Mouse (Mus musculus) hindbrain, postnatal 0 days (tissue): ENCODE results near the gene Src. TPM values are rescaled to one million over a fixed set of nuclear protein-coding genes. Genes with fewer than 3 reads are reported as not detected.
A peak's percentile ranks its signal among the peaks of the same experiment; 100 is the strongest.

Experiments
- ATAC-seq: fragments of 200-750 bp; cut with Nextera tagmentation; 2 replicates; pipeline ENCODE4 v1.8.0; 2017; ENCODE audit warnings: mild to moderate bottlenecking, moderate TSS enrichment, moderate library complexity
- DNase-seq: peaks from one replicate; pipeline ENCODE4 v3.0.0-alpha.2; 2015; ENCODE audit warnings: low spot score
- H3K27ac ChIP-seq: fragments of 300-500 bp; sonication (generic); 2 replicates; pipeline ENCODE4 v1.5.1; 2014; ENCODE audit warnings: mild to moderate bottlenecking
- H3K27me3 ChIP-seq: fragments of 300-500 bp; sonication (generic); 2 replicates; pipeline ENCODE4 v1.6.1; 2014; ENCODE audit warnings: low read length, mixed read lengths; ENCODE audit not compliant: insufficient read depth
- H3K36me3 ChIP-seq: fragments of 300-500 bp; sonication (generic); 2 replicates; pipeline ENCODE4 v1.6.1; 2014; ENCODE audit warnings: low read length, mixed read lengths; ENCODE audit not compliant: insufficient read depth
- H3K4me1 ChIP-seq: fragments of 300-500 bp; sonication (generic); 2 replicates; pipeline ENCODE4 v1.6.1; 2014; ENCODE audit warnings: antibody characterized with exemption, low read length, mixed read lengths; ENCODE audit not compliant: insufficient read depth
- H3K4me2 ChIP-seq: fragments of 300-500 bp; sonication (generic); 2 replicates; pipeline ENCODE4 v1.6.1; 2014; ENCODE audit warnings: low read depth, mild to moderate bottlenecking, low read length, moderate library complexity, mixed read lengths
- H3K4me3 ChIP-seq: fragments of 300-500 bp; sonication (generic); 2 replicates; pipeline ENCODE4 v1.5.1; 2014; ENCODE audit warnings: low read length
- H3K9ac ChIP-seq: fragments of 300-500 bp; sonication (generic); replicated peaks from 2 replicates; pipeline ENCODE4 v1.6.1; 2014; ENCODE audit warnings: mild to moderate bottlenecking, low read length, moderate library complexity, mixed read lengths
- H3K9me3 ChIP-seq: fragments of 300-500 bp; sonication (generic); 2 replicates; pipeline ENCODE4 v1.6.1; 2016; ENCODE audit warnings: low read length, mixed read lengths
- CTCF ChIP-seq: IDR thresholded peaks from 2 replicates; pipeline ENCODE4 v1.5.1; 2016; ENCODE audit warnings: antibody characterized with exemption, control low read depth, low read depth
- WGBS: fragments of 180-500 bp; shearing (Covaris S2); extraction: QIAGEN DNeasy Blood & Tissue Kit; methylation state at CpG from one replicate; pipeline ENCODE4 v1.1.7; 2014; 5-methylcytosine and 5-hydroxymethylcytosine counted together
- polyA plus RNA-seq: library from polyadenylated mRNA; unstranded; fragments of >200 nt; fragmentation: Nextera tagmentation; extraction: Ambion mirVana; gene quantifications from 2 replicates; pipeline ENCODE4 v1.2.1, GENCODE M21; 2015
- total RNA-seq: library from RNA; depleted of rRNA; stranded (reverse); fragments of >200 nt; gene quantifications from 2 replicates; pipeline ENCODE4 v1.2.3, GENCODE M21; 2014

Gene Src
- total and polyA plus RNA-seq, 2 experiments from 2014 or later, result 25.4 to 133 TPM

- H3K27ac ChIP-seq, result peak overlapping the region; percentile 94
- H3K9me3 ChIP-seq, result no peaks in the 10 kb centered on the region
- DNase-seq (peak; percentile 80), ATAC-seq (peak; percentile 18; the same call in 1 of the 2 replicates)
- 20% methylated on average over 20 of the region's 20 CpGs for WGBS
- H3K4me3 ChIP-seq, result no peak overlapping the region
- no peak overlapping the region for H3K4me2 ChIP-seq
- peaks cover 30% of the 10 kb centered on the region for H3K4me1 ChIP-seq
- TF ChIP-seq CTCF, result no peak
- H3K36me3 ChIP-seq, result peaks cover 30% of the 10 kb centered on the region
- peak overlapping the region; percentile 1; the same call in 1 of the 2 replicates for H3K9ac ChIP-seq
- no peaks in the 10 kb centered on the region for H3K27me3 ChIP-seq
Measured at GRCm38 (mm10) chr2:157462776-157463710, 44.8 kb downstream of the Src start.

- whole genome bisulfite sequencing, result 20% methylated on average over 16 of the region's 16 CpGs
- H3K9ac ChIP-seq, result peak overlapping the region; percentile 49
- ATAC-seq, result peak; percentile 12; the same call in 1 of the 2 replicates
- H3K4me1 ChIP-seq, result peaks cover 30% of the 10 kb centered on the region
- H3K9me3 ChIP-seq, result no peaks in the 10 kb centered on the region
- peak overlapping the region; percentile 94 for H3K27ac ChIP-seq
- TF ChIP-seq CTCF, result peak; percentile 42
- H3K36me3 ChIP-seq, result peaks cover 39% of the 10 kb centered on the region
- H3K27me3 ChIP-seq, result no peaks in the 10 kb centered on the region
- no peak overlapping the region for H3K4me3 ChIP-seq
- H3K4me2 ChIP-seq, result no peak overlapping the region
- no peak for DNase-seq
Measured at GRCm38 (mm10) chr2:157463887-157464745, 45.9 kb downstream of the Src start.

- H3K4me3 ChIP-seq, result no peak overlapping the region
- H3K27me3 ChIP-seq, result no peaks in the 10 kb centered on the region
- H3K4me1 ChIP-seq, result peaks cover 30% of the 10 kb centered on the region
- H3K27ac ChIP-seq, result peak overlapping the region; percentile 94
- no peak for TF ChIP-seq CTCF
- 13% methylated on average over 12 of the region's 12 CpGs for WGBS
- ATAC-seq, result peak; percentile 97
- DNase-seq, result peak; percentile 94
- H3K36me3 ChIP-seq, result peaks cover 40% of the 10 kb centered on the region
- H3K4me2 ChIP-seq, result no peak overlapping the region
- peak overlapping the region; percentile 49 for H3K9ac ChIP-seq
- no peaks in the 10 kb centered on the region for H3K9me3 ChIP-seq
Measured at GRCm38 (mm10) chr2:157464746-157465126, 46.5 kb downstream of the Src start.

- H3K9me3 ChIP-seq, result no peaks in the 10 kb centered on the region
- H3K4me2 ChIP-seq, result no peak overlapping the region
- no peak for DNase-seq
- no peak for ATAC-seq
- H3K4me3 ChIP-seq, result no peak overlapping the region
- H3K36me3 ChIP-seq, result peaks cover 45% of the 10 kb centered on the region
- WGBS, result 31% methylated on average over 7 of the region's 7 CpGs
- H3K27me3 ChIP-seq, result no peaks in the 10 kb centered on the region
- H3K4me1 ChIP-seq, result peaks cover 30% of the 10 kb centered on the region
- no peak overlapping the region for H3K9ac ChIP-seq
- 0 out of 2 replicates have a peak overlapping the region, but pooled peaks have one; percentile 94 for H3K27ac ChIP-seq
- no peak for TF ChIP-seq CTCF
Measured at GRCm38 (mm10) chr2:157466836-157467235, 48.6 kb downstream of the Src start.

- Histone ChIP-seq H3K4me1 (peaks cover 28% of the 10 kb centered on the region), H3K36me3 (peaks cover 39% of the 10 kb centered on the region), H3K4me3 (no peak overlapping the region), H3K4me2 (no peak overlapping the region), H3K27me3 (no peaks in the 10 kb centered on the region), H3K9me3 (no peaks in the 10 kb centered on the region), H3K9ac (no peak overlapping the region), H3K27ac (no peak overlapping the region)
- no peak for DNase-seq
- WGBS, result 71% methylated on average over 8 of the region's 8 CpGs
- ATAC-seq, result no peak
- TF ChIP-seq CTCF, result peak; percentile 59
Measured at GRCm38 (mm10) chr2:157468130-157468796, 50.0 kb downstream of the Src start.

GRCm38 (mm10) chr2:157471292-157471691, 53.0 kb downstream of the Src start:
- Histone ChIP-seq H3K9ac (no peak overlapping the region), H3K4me3 (no peak overlapping the region), H3K4me1 (peaks cover 26% of the 10 kb centered on the region), H3K27me3 (no peaks in the 10 kb centered on the region), H3K4me2 (no peak overlapping the region), H3K9me3 (no peaks in the 10 kb centered on the region), H3K36me3 (peaks cover 39% of the 10 kb centered on the region), H3K27ac (peak overlapping the region; percentile 34; the same call in 1 of the 2 replicates)
- ATAC-seq (no peak), DNase-seq (no peak)
- TF ChIP-seq CTCF, result no peak
- 44% methylated on average over 7 of the region's 7 CpGs for WGBS
